Mouse (Mus musculus): ENCODE measurements around the gene Stil. TPM values are rescaled to one million over a fixed set of nuclear protein-coding genes. Genes with fewer than 3 reads are reported as not detected.

The Stil gene
- total and polyA plus RNA-seq, 3 experiments: 0.08 to 0.36 TPM; not detected in 1

GRCm38 (mm10) chr4:114970736-114971135 lies 29.2 kb upstream of the Stil start:
- no peak overlapping the region for H3K9ac ChIP-seq (ENCODE audit: low read depth, low read length)
- no peak overlapping the region for H3K4me3 ChIP-seq
- no peaks in the 10 kb centered on the region for H3K27me3 ChIP-seq (ENCODE audit: control insufficient read depth, insufficient read depth, low read length)
- intact Hi-C loops (cut with DNase I): no loop called here
- WGBS: 85% methylated on average over 5 of the region's 5 CpGs
- no peak for DNase-seq
- no peaks in the 10 kb centered on the region for H3K79me2 ChIP-seq (replicated peaks; ENCODE audit: control insufficient read depth, insufficient read depth, low read length)
- no peaks in the 10 kb centered on the region; the same call in 1 of the 2 replicates for H3K4me1 ChIP-seq (ENCODE audit: control insufficient read depth, insufficient read depth, low read length)
- peaks cover 3% of the 10 kb centered on the region; the same call in 1 of the 2 replicates for H3K36me3 ChIP-seq (ENCODE audit: control insufficient read depth, insufficient read depth, low read length)
- no peak overlapping the region; the same call in 1 of the 2 replicates for H3K27ac ChIP-seq
- TF ChIP-seq EP300 (IDR thresholded peaks at IDR 0.05; ENCODE audit: insufficient read depth, low read depth, low read length): no peak
- no peak for TF ChIP-seq POLR2A (IDR thresholded peaks at IDR 0.05; ENCODE audit: insufficient read depth, low read depth, low read length)
- no peak for TF ChIP-seq CTCF (IDR thresholded peaks at IDR 0.05)

GRCm38 (mm10) chr4:114973229-114973740 lies 26.7 kb upstream of the Stil start:
- Histone ChIP-seq H3K27ac (no peak overlapping the region), H3K27me3 (ENCODE audit: control insufficient read depth, insufficient read depth, low read length) (no peaks in the 10 kb centered on the region), H3K36me3 (ENCODE audit: control insufficient read depth, insufficient read depth, low read length) (no peaks in the 10 kb centered on the region), H3K4me1 (ENCODE audit: control insufficient read depth, insufficient read depth, low read length) (no peaks in the 10 kb centered on the region; the same call in 1 of the 2 replicates), H3K79me2 (replicated peaks; ENCODE audit: control insufficient read depth, insufficient read depth, low read length) (no peaks in the 10 kb centered on the region), H3K4me3 (no peak overlapping the region), H3K9ac (ENCODE audit: low read depth, low read length) (no peak overlapping the region)
- TF ChIP-seq EP300 (IDR thresholded peaks at IDR 0.05; ENCODE audit: insufficient read depth, low read depth, low read length): no peak
- no peak for TF ChIP-seq CTCF (IDR thresholded peaks at IDR 0.05)
- no peak for TF ChIP-seq POLR2A (IDR thresholded peaks at IDR 0.05; ENCODE audit: insufficient read depth, low read depth, low read length)
- DNase-seq: no peak
- 91% methylated on average over 1 of the region's 1 CpGs for WGBS
- intact Hi-C loops (cut with DNase I): no loop called here

- 90% methylated on average over 1 of the region's 1 CpGs for WGBS
- DNase-seq: no peak
- TF ChIP-seq POLR2A (IDR thresholded peaks at IDR 0.05; ENCODE audit: insufficient read depth, low read depth, low read length) (no peak), CTCF (IDR thresholded peaks at IDR 0.05) (no peak), EP300 (IDR thresholded peaks at IDR 0.05; ENCODE audit: insufficient read depth, low read depth, low read length) (no peak)
- Histone ChIP-seq H3K27me3 (ENCODE audit: control insufficient read depth, insufficient read depth, low read length) (no peaks in the 10 kb centered on the region), H3K36me3 (ENCODE audit: control insufficient read depth, insufficient read depth, low read length) (peaks cover 10% of the 10 kb centered on the region), H3K4me1 (ENCODE audit: control insufficient read depth, insufficient read depth, low read length) (peaks cover 4% of the 10 kb centered on the region), H3K9ac (ENCODE audit: low read depth, low read length) (no peak overlapping the region), H3K79me2 (replicated peaks; ENCODE audit: control insufficient read depth, insufficient read depth, low read length) (peaks cover 2% of the 10 kb centered on the region; the same call in 1 of the 2 replicates), H3K27ac (no peak overlapping the region), H3K4me3 (no peak overlapping the region)
- intact Hi-C loops (cut with DNase I): no loop called here
Observed at GRCm38 (mm10) chr4:114982619-114983018, 17.3 kb upstream of the Stil start.

- H3K4me3 ChIP-seq: no peak overlapping the region
- H3K4me1 ChIP-seq (ENCODE audit: control insufficient read depth, insufficient read depth, low read length): peaks cover 5% of the 10 kb centered on the region
- WGBS: 91% methylated on average over 1 of the region's 1 CpGs
- no peak for DNase-seq
- peaks cover 2% of the 10 kb centered on the region; the same call in 1 of the 2 replicates for H3K79me2 ChIP-seq (replicated peaks; ENCODE audit: control insufficient read depth, insufficient read depth, low read length)
- intact Hi-C loops (cut with DNase I): no loop called here
- no peak for TF ChIP-seq POLR2A (IDR thresholded peaks at IDR 0.05; ENCODE audit: insufficient read depth, low read depth, low read length)
- TF ChIP-seq CTCF (IDR thresholded peaks at IDR 0.05): peak; percentile 69
- no peaks in the 10 kb centered on the region for H3K27me3 ChIP-seq (ENCODE audit: control insufficient read depth, insufficient read depth, low read length)
- no peak overlapping the region for H3K9ac ChIP-seq (ENCODE audit: low read depth, low read length)
- peaks cover 12% of the 10 kb centered on the region for H3K36me3 ChIP-seq (ENCODE audit: control insufficient read depth, insufficient read depth, low read length)
- H3K27ac ChIP-seq: no peak overlapping the region
Observed at GRCm38 (mm10) chr4:114983020-114983419, 16.9 kb upstream of the Stil start.

GRCm38 (mm10) chr4:114986211-114986590 lies 13.8 kb upstream of the Stil start:
- Histone ChIP-seq H3K4me3 (peak overlapping the region; percentile 70), H3K9ac (ENCODE audit: low read depth, low read length) (peak overlapping the region; percentile 99), H3K27me3 (ENCODE audit: control insufficient read depth, insufficient read depth, low read length) (no peaks in the 10 kb centered on the region), H3K4me1 (ENCODE audit: control insufficient read depth, insufficient read depth, low read length) (peaks cover 5% of the 10 kb centered on the region), H3K27ac (peak overlapping the region; percentile 98), H3K79me2 (replicated peaks; ENCODE audit: control insufficient read depth, insufficient read depth, low read length) (peaks cover 2% of the 10 kb centered on the region; the same call in 1 of the 2 replicates), H3K36me3 (ENCODE audit: control insufficient read depth, insufficient read depth, low read length) (peaks cover 12% of the 10 kb centered on the region)
- under 1% methylated on average over 8 of the region's 8 CpGs for WGBS
- DNase-seq: no peak
- intact Hi-C loops (cut with DNase I): loop anchor here (5.0 kb wide), 1 partner anchor 79 kb away; the partner anchor contains the start of gene Foxd2
- TF ChIP-seq POLR2A (IDR thresholded peaks at IDR 0.05; ENCODE audit: insufficient read depth, low read depth, low read length) (no peak), CTCF (IDR thresholded peaks at IDR 0.05) (no peak), EP300 (IDR thresholded peaks at IDR 0.05; ENCODE audit: insufficient read depth, low read depth, low read length) (no peak)

GRCm38 (mm10) chr4:114986591-114987432 lies 13.1 kb upstream of the Stil start, which contains the start of gene Cmpk1:
Cmpk1 (minus strand) TSS chr4:114987241.
- intact Hi-C loops (cut with DNase I): loop anchor here (5.0 kb wide), 1 partner anchor 80 kb away; the partner anchor contains the start of gene Foxd2
- WGBS: under 1% methylated on average over 93 of the region's 93 CpGs
- TF ChIP-seq EP300 (IDR thresholded peaks at IDR 0.05; ENCODE audit: insufficient read depth, low read depth, low read length): no peak
- peak; percentile 86 for TF ChIP-seq POLR2A (IDR thresholded peaks at IDR 0.05; ENCODE audit: insufficient read depth, low read depth, low read length)

More at GRCm38 (mm10) chr4:114986591-114987432, 13.1 kb upstream of the Stil start, which contains the start of gene Cmpk1:
- Histone ChIP-seq H3K9ac (ENCODE audit: low read depth, low read length) (peak within 1 kb of the TSS; percentile 99), H3K4me3 (peak within 1 kb of the TSS; percentile 70), H3K36me3 (ENCODE audit: control insufficient read depth, insufficient read depth, low read length) (peaks cover 12% of the 10 kb centered on the region), H3K4me1 (ENCODE audit: control insufficient read depth, insufficient read depth, low read length) (peaks cover 5% of the 10 kb centered on the region), H3K79me2 (replicated peaks; ENCODE audit: control insufficient read depth, insufficient read depth, low read length) (peaks cover 2% of the 10 kb centered on the region; the same call in 1 of the 2 replicates), H3K27ac (peak within 1 kb of the TSS; percentile 98), H3K27me3 (ENCODE audit: control insufficient read depth, insufficient read depth, low read length) (no peaks in the 10 kb centered on the region)
- peak; percentile 92 for DNase-seq
